Mouse (Mus musculus): ENCODE data around the gene Arhgef19.

Gene Arhgef19

DNA sequence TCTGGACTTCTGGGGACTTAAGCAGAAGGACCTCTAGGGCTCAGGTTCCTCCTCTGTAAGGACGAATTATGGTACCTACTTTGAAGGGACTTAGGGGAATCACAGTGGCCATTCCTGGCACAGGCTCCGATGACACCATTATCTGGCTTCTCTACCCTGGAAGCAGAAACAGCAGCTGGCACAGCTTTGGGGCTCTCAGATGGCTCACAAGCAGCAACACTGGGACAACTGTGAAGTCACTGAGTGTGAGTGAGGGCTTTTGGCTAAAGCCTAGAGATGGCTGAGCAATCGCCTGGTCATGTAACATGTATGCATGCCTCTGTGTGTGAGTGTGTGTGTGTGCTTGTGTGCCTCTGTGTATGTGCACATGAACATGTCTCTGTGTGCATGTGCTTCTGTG lies 2.4 kb upstream of the Arhgef19 start:
- no peak for DNase-seq (ENCODE audit: low spot score)

DNA sequence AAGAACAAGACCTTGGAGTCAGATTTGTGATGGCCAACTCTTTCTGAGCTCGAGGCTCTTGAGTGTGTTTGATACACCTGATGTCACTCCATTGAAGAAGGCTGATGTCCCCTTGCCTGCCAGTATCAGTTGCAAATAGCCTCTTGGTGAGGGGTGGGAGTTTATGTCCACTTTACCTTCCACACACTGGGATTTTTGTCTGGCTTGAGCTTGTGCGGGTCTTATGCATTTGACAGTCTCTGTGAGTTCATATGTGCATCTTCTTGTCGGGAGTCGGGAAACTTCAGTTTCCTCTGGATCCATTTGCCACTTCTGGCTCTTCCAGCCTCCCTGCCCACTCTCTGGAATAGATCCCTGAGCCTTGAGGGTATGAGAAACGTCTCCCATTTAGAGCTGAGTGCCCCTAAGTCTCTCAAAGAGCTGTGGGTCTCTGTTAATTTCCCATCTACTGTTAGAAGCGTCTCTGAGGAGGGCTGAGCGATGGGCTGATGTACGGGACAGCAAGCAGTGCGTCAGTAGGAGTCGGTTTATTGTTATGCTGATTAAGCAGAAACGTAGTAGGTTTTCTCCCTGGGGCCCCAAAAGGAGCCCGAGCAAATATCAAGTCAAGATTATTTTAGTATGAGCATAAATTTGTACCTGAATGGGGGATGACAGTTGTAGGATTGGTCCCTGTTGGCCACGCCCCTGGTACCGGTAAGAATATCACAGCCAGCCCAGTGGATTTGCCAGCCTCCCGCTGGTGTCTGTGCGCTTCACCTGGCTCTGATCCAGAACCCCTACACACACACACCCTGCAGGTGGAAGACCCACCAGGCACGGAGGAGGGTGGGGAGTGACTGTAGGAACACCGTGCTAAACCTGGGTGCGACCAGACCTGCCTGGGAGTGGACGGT lies 559 bp upstream of the Arhgef19 start:
- no peak for DNase-seq (ENCODE audit: low spot score)

DNA sequence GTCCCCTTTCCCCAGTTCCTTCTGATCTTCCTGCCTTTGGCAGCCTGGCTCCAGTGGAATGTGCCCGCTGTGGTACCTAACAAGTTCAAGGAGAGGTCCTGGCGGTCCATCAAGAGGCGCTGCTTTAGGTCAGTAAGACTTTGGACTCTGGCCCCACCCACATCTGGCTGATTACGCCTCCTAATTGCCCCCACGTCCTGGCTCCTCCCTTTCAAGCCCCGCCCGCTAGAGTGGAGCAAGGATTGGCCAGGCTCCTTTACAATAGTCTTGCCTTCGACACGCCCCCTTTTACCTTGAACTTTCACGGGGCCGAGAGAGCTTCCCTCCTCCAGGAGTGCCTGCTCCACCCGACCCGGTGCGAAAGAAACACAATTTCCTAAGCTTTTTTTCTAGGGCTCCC lies 1.3 kb downstream of the Arhgef19 start:
- DNase-seq (ENCODE audit: low spot score): peak; percentile 75

DNA sequence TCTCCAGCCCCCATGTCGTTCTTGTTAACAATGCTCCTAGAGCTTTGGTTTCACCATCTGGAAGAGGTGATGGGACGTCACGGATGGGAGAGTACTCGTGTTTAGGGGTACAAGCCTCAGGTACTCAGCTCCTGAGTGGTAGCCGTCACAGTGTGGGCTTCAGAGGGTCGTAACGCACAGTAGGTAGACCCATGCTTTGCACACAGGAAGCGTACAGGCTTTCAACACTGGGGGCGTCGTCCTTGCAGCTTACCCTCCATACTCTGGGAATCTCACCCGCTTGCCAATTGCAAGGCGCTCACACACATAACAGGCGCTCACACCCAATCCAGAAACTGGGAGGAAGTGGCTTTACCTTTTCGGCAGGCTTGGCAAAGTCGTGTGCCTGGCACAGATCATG lies 2.6 kb downstream of the Arhgef19 start:
- no peak for DNase-seq (ENCODE audit: low spot score)

DNA sequence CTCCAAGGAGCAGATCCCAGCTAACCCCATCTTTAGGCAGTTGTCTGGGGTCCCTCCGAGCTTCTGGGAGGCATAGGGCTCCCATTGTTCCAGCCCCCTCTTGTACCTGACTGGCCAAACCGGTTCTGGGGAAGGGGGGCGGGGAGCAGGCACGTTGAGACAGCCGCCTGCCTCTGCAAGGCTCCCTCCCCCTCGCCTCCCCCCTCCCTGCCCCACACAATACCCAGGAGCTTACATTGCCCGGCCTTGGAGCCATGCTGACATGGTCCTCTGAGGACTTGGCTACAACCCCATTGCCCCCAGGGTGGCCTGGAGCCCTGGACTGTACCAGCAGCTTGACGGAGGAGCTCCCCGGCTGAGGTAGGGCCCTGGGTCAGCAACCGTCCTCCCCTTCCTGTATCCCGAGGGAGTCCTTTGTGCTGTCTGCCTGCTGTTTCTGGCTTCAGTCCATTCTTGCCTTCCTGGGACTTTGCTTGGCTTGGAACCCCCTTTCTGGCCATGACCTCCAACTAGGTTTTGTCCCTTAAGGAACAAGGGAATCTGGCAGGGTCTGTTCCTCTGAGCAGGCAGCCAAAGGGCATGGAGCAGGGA lies 3.4 kb downstream of the Arhgef19 start:
- no peak for DNase-seq (ENCODE audit: low spot score)

DNA sequence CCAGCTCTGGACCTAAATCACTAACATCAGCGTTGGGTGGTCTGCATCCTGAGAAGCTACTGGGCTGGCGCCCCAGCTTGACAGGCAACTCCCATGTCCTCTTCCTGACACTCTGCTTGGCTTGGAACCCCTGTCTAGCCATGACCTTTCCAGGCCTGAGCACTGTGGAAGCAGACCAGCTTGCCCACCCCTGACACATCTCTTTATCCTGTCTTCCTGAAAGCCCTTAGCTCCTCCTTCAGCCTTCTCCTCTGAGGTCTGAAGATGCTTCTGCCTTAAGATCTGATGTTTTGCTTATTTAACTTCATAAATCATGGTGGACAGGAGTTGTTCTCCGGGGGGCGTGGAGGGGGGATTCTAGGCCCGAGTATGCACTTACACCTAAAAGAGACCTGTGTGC lies 4.3 kb downstream of the Arhgef19 start:
- DNase-seq (ENCODE audit: low spot score): no peak

DNA sequence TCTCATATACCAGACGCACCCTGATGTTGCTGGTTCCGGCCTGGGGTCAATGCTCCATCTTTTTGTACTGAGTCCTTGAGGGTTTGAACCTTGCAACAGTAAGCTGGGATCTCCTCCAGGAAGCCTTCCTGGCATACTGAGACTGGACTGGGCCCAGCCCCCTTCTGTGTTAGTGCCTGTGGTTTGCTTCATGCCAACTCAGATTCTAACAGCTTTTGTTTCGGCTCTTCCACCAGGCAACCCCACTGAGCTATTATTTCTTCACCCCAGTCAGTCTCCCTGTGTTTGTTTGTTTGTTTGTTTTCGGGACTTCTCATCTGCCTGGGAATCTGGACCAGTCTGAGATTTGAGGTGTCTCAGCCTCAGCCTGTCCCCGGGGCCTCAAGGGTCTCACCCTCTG lies 5.1 kb downstream of the Arhgef19 start:
- no peak for DNase-seq (ENCODE audit: low spot score)

DNA sequence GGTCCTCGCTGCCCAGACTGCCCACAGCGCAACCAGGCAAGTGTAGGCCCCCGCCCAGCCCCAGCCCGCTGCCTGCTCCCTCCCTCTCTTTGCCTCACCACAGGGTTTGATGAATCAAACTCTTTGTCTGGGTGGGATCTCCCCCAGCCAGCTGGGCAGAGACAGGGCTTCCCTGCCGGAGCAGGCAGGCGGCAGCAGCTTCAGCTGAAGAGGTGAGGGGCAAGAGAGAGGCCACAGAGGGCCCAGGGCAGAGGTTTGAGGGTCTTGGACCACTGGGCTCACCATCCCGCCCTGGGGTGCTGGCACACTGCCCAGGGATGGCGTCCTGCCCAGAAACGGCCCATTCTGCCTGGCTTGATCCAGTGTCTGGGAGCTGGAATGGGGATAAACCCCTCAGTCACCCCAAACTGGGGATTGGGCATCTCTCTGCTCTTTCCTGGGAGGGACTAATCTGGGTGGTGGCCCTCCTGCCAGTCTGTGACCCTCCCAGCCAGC lies 5.7 kb downstream of the Arhgef19 start:
- DNase-seq (ENCODE audit: low spot score): no peak

DNA sequence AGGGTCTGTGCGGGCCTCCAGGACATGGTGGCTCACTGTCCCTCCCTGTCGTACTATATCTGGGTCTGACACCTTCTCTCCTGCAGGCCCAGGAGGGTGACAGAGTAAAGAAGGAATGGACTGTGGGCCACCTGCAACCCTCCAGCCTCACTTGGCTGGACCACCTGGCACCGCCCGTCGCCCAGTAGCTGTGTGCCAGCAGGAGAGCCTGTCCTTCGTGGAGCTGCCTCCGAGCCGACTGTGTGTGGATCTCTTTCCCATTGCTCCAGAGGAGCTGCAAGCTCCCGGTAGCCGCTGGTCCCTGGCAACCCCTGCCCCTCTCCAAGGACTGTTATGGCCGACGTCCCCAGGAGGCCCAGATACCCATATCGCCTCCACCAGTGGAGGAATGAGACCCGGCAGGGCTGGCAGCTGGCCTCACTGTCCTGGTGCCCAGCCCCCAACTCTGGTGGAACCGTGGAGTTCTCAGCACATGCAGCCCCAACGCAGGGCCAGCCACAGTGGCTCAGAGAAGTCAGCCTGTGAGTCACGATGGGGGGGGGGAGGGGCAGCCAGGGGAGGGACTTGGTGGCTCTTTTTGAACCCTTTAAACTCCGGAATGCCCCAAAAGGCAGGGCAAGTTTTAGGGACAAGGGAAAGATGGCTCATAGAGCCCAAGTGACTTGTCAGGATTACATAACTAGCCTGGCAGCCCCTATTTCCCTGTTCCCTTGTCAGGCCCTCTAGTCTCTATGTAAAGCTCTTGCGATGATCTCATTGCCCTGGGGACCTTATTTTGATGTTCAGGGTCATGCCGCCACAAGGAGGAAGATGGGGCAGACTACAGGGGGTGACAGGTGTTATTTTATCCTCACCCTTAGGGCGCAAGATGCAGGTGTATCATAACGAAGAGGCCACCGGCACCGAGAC lies 7.0 kb downstream of the Arhgef19 start:
- no peak for DNase-seq (ENCODE audit: low spot score)

DNA sequence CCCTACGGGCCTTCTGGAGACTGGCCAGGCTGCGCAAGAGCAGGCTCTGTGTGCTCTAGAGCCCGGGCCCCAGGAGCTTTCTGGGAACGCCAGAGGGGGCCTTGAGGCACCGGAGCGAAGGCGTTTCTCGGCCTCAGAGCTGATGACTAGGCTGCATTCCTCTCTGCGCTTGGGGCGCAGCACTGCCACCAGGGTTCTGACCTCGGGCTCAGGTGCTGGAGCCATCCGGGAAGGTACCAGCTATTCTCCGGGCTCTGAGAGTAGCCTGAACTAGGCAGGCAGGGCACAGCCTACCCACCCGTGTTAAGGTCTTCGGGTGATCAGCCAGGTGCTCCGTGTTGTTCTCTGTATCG lies 7.7 kb downstream of the Arhgef19 start:
- DNase-seq (ENCODE audit: low spot score): no peak

DNA sequence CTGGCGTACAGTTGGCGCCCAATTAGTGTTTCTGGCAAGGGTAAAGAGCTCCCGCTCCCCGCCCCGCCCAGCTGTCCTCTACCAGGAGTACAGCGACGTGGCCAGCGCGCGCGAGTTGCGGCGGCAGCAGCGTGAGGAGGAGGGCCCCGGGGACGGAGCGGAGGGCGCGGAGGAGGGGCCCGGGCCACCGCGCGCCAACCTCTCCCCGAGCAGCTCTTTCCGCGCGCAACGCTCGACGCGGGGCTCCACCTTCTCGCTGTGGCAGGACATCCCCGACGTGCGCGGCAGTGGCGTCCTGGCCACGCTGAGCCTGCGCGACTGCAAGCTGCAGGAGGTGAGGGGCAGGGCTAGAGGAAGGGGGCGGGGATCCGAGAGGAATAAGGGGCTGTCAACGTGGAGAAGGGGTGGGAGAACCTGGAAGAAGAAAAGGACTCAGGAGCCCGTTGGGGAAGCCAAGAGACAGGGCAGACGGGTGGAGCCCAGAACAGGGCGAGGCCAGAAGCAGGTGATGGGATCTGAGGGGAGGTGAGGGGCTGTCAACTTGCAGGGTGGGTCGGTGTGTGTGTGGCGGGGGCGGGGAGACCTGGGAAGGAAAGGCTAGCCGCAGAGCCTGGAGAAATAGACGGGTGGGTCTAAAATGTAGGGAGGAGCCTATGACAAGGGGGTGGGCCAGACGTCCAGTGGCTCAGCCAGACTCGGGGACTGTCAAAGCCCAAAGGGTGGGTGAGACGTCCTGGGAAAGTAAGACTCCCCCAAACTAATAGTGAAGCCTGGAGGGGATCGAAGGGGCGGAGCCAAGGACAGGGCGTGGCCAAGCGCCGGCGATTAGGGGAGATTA lies 8.7 kb downstream of the Arhgef19 start:
- DNase-seq (ENCODE audit: low spot score): no peak

DNA sequence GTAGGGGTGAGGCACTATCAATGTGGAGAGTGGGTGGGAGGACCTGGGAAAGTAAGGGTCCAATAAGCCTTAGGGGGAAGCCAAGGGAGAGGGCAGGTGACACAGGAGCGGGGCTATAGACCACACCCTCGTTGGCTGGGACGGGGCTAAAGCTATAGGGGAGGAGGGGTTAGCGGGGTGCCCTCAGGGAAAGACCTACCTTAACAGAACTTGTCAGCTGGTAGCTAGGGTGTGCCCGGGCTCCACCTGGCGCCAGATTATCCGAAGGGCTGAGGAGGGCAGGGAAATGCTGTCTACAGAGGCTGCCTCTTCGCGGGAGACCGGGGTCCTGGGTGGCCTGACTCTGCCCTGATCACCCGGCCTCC lies 9.3 kb downstream of the Arhgef19 start:
- DNase-seq (ENCODE audit: low spot score): no peak

DNA sequence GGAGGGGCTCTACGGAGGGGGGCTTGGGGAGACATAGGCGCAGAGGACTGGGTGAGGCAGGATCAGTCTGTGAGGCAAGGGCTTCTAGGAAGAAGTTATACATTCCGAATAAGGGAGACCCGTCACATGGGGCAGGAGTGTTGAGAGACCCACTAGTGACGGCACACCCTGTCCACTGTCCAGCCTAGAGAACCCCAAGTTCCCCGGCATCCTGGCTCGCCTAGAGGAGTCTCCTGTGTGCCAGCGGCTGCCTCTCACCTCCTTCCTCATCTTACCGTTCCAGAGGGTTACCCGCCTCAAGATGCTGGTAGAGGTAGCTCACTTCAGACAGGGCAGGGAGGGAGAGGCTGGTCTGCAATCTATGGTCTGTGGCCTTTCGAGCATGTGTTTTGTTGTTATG lies 10.1 kb downstream of the Arhgef19 start:
- no peak for DNase-seq (ENCODE audit: low spot score)

DNA sequence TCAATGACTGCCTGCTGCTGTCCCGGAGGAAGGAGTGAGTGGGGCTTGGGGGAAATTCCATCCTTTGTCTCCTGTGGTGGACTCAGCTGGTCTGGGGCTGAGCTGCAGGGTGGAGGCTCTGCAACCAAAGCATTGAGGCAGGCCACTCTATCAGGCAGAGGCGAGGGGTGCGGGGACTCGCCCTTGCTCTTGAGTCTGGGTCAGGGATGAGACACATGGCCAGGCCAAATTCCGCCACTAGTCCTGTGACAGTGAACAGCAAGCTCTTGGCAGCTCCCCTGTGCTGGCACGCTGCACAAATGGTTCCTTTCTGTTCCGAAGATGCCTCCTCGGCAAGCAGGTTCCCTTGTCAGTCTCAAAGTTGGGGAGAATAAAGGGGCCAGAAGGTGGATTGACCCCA lies 11.8 kb downstream of the Arhgef19 start:
- DNase-seq (ENCODE audit: low spot score): no peak

DNA sequence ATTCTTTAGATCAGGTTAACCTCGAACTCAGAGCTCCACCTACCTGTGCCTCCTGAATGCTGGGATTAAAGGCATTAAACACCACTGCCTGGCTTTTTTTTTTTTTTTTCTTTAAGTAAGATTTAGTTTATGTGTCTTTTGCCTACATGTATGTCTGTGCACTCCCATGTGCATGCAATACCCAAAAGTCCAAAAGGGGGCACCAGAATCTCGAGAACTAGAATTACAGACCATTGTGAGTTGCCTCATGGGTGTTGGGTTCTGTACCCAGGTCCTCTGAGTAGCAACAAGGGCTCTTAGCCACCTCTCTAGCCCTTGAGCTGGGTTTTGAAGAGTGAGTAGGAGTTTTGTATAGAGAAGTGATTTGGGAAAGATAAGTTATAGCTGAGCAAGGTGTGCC lies 13.3 kb downstream of the Arhgef19 start:
- no peak for DNase-seq (ENCODE audit: low spot score)

DNA sequence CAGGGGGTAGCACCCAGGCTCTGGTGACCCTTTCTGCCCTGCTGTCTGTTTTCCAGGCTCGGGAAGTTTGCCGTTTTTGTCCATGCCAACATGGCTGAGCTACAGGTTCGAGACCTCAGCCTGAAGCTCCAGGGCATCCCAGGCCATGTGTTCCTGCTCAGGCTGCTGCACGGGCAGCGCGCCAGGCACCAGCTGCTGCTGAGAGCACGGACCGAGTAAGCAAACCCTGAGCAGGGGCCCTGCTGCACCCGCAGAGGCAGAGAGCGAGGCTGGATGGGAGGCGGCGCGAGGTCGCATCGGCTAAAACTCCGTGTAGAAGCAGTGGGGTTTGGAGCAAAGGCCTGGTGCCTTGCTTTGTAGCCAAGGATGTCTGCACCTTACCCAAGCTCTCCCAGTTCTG lies 14.9 kb downstream of the Arhgef19 start:
- DNase-seq (ENCODE audit: low spot score): no peak

DNA sequence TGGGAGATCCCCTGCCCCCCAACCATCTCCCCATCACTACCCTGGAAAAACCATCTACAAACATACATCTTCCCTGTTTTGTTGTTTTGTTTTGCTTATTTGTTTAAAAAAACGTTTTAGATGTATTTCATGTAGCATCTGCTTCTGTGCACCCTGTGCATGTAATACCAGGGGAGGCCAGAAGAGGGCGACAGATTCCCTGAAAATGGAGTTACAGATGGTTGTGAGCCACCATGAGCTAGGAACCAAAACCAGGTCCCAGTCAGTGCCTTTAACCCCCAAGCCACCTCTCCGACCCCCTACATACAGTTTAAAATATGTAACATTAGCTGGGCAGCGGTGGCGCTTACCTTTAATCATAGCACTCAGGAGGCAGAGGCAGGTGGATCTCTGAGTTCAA lies 18.1 kb downstream of the Arhgef19 start:
- DNase-seq (ENCODE audit: low spot score): no peak

DNA sequence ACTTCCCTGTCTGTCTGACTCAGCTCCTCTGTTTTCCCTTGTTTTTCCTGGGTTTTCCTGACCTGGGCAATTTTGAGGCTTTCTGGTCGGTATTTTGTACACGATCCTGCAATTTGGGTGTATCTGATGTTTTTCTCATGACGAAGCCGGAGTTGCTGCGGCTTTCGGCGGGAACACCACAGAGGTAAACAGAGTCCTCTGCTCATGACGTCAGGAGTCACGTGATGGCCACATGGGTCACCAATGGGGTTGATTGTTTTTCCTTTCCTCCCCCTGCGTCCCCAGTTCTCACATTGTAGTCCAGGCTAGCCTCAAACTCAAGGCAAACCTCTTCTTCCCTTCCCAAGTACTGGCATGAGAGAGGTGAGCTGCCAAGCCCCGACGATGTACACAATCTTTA lies 20.1 kb downstream of the Arhgef19 start:
- DNase-seq (ENCODE audit: low spot score): no peak

DNA sequence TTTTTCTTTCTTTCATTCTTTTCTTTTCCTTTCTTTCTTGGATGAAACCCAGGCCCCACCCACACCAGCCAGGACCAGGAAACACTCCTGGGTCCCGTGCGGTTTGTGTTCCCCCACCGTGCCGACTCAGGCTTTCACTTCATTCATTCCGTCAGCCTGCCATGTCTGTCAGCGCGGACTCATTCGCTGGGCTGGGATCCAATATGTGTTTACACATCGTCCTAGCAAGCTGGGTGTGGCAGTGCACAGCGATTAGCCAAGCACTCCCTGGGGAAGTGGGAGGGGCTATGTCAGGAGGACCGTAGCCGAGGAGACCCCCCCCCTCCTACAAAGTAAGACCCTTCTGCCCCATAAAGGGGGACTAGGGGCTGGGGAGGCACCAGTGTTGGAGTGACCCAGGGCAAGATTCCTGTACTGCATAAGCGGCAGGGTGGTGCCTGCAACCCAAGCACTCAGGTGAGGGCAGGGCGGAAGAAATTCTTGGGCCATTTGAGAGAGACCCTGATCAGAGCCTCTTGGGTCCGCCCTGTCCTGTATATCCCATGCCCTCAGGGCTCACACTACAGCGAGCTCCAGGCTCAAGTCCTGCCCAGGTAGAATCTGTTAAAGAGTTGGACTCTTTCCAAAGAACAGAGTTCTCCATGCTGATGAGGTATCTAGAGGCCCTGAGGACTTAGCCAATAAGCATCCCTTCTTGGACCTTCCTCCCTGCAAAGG lies 20.9 kb downstream of the Arhgef19 start:
- no peak for DNase-seq (ENCODE audit: low spot score)

DNA sequence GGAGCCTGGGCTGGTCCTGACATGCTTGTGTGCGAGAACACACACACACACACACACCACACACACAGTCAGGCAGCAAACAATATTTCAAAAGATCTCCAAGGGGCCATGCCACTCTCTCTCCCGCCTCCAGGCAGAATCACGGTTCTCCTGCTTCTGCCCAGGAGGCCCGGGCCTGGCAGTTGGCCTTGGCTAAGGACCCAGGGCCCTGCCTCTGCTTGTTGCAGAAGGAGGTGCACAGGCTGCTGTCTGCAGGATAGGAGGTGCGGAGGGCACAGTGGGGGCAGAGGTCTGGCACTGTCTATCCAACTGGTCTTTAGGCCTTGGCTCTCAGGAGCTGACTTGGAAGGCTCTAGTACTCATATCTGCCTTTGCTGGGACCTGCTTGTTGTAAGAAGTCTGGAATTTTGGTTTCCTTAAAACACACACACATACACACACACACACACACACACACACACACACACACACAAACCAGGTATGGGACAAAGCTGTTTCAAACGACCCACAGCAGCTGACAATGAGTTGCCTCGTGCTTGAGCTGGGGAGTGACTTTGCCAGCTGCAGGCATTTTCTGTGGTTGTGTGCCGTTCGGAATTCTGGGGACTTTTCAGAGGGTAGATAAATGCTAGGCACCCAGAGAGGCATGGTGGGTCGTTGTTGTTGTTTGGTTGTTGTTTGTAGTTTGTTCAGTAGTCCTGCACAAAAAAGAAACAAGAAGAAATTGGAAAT lies 23.8 kb downstream of the Arhgef19 start:
- no peak for DNase-seq (ENCODE audit: low spot score)
